Mouse (Mus musculus): ENCODE results near the gene A630001G21Rik. TPM values are rescaled to one million over a fixed set of nuclear protein-coding genes. Genes with fewer than 3 reads are reported as not detected.
A peak's percentile ranks its signal among the peaks of the same experiment; 100 is the strongest.

The A630001G21Rik gene
- polyA plus RNA-seq, 1 experiment from 2014 or later = 1.7 TPM

- 76% methylated on average over 2 of the region's 2 CpGs for WGBS
- ATAC-seq (replicated peaks; ENCODE audit: insufficient number of reproducible peaks, low FRiP score, low TSS enrichment, low read depth) (no peak), DNase-seq (ENCODE audit: low spot score) (no peak)
- H3K27ac ChIP-seq (replicated peaks; ENCODE audit: low read depth, low read length) = no peak overlapping the region
- no peaks in the 10 kb centered on the region for H3K4me1 ChIP-seq (ENCODE audit: control insufficient read depth, insufficient read depth, low read length)
- no peak overlapping the region for H3K9ac ChIP-seq (replicated peaks; ENCODE audit: low read length)
- H3K9me3 ChIP-seq (replicated peaks; ENCODE audit: control insufficient read depth, low read length) = no peaks in the 10 kb centered on the region
- H3K4me3 ChIP-seq (ENCODE audit: low read depth, low read length) = no peak overlapping the region
- H3K27me3 ChIP-seq (ENCODE audit: control insufficient read depth, insufficient read depth, low read length) = no peaks in the 10 kb centered on the region
- no peaks in the 10 kb centered on the region for H3K36me3 ChIP-seq (replicated peaks; ENCODE audit: control insufficient read depth, insufficient read depth, low read depth, low read length)
- no peak overlapping the region for H3K4me2 ChIP-seq (ENCODE audit: low read depth, low read length)
Observed at GRCm38 (mm10) chr1:85810343-85810742, 31.9 kb upstream of the A630001G21Rik start.

- 85% methylated on average over 4 of the region's 4 CpGs for WGBS
- no peaks in the 10 kb centered on the region for H3K27me3 ChIP-seq (ENCODE audit: control insufficient read depth, insufficient read depth, low read length)
Observed at GRCm38 (mm10) chr1:85809256-85809655, 30.8 kb upstream of the A630001G21Rik start.

GRCm38 (mm10) chr1:85804551-85804950, 26.1 kb upstream of the A630001G21Rik start:
- Histone ChIP-seq H3K27me3 (ENCODE audit: control insufficient read depth, insufficient read depth, low read length) (no peaks in the 10 kb centered on the region), H3K4me3 (ENCODE audit: low read depth, low read length) (no peak overlapping the region), H3K9ac (replicated peaks; ENCODE audit: low read length) (no peak overlapping the region), H3K27ac (replicated peaks; ENCODE audit: low read depth, low read length) (no peak overlapping the region), H3K9me3 (replicated peaks; ENCODE audit: control insufficient read depth, low read length) (no peaks in the 10 kb centered on the region), H3K4me1 (ENCODE audit: control insufficient read depth, insufficient read depth, low read length) (no peaks in the 10 kb centered on the region), H3K36me3 (replicated peaks; ENCODE audit: control insufficient read depth, insufficient read depth, low read depth, low read length) (no peaks in the 10 kb centered on the region), H3K4me2 (ENCODE audit: low read depth, low read length) (no peak overlapping the region)
- no peak for ATAC-seq (replicated peaks; ENCODE audit: insufficient number of reproducible peaks, low FRiP score, low TSS enrichment, low read depth)
- 93% methylated on average over 8 of the region's 8 CpGs for WGBS
- DNase-seq (ENCODE audit: low spot score) = no peak

More at GRCm38 (mm10) chr1:85809256-85809655, 30.8 kb upstream of the A630001G21Rik start:
- no peaks in the 10 kb centered on the region for H3K9me3 ChIP-seq (replicated peaks; ENCODE audit: control insufficient read depth, low read length)
- no peak overlapping the region for H3K9ac ChIP-seq (replicated peaks; ENCODE audit: low read length)
- H3K27ac ChIP-seq (replicated peaks; ENCODE audit: low read depth, low read length) = no peak overlapping the region
- ATAC-seq (replicated peaks; ENCODE audit: insufficient number of reproducible peaks, low FRiP score, low TSS enrichment, low read depth) (no peak), DNase-seq (ENCODE audit: low spot score) (no peak)
- H3K4me1 ChIP-seq (ENCODE audit: control insufficient read depth, insufficient read depth, low read length) = no peaks in the 10 kb centered on the region
- no peak overlapping the region for H3K4me3 ChIP-seq (ENCODE audit: low read depth, low read length)
- no peak overlapping the region for H3K4me2 ChIP-seq (ENCODE audit: low read depth, low read length)
- H3K36me3 ChIP-seq (replicated peaks; ENCODE audit: control insufficient read depth, insufficient read depth, low read depth, low read length) = no peaks in the 10 kb centered on the region

- no peak for ATAC-seq (replicated peaks; ENCODE audit: insufficient number of reproducible peaks, low FRiP score, low TSS enrichment, low read depth)
- no peaks in the 10 kb centered on the region for H3K9me3 ChIP-seq (replicated peaks; ENCODE audit: control insufficient read depth, low read length)
- no peak overlapping the region for H3K4me2 ChIP-seq (ENCODE audit: low read depth, low read length)
Observed at GRCm38 (mm10) chr1:85802517-85802916, 24.1 kb upstream of the A630001G21Rik start.

GRCm38 (mm10) chr1:85799776-85800175, 21.3 kb upstream of the A630001G21Rik start:
- DNase-seq (ENCODE audit: low spot score) = no peak
- no peak for ATAC-seq (replicated peaks; ENCODE audit: insufficient number of reproducible peaks, low FRiP score, low TSS enrichment, low read depth)
- Histone ChIP-seq H3K4me3 (ENCODE audit: low read depth, low read length) (no peak overlapping the region), H3K4me2 (ENCODE audit: low read depth, low read length) (no peak overlapping the region), H3K4me1 (ENCODE audit: control insufficient read depth, insufficient read depth, low read length) (no peaks in the 10 kb centered on the region), H3K36me3 (replicated peaks; ENCODE audit: control insufficient read depth, insufficient read depth, low read depth, low read length) (no peaks in the 10 kb centered on the region), H3K9ac (replicated peaks; ENCODE audit: low read length) (no peak overlapping the region), H3K27ac (replicated peaks; ENCODE audit: low read depth, low read length) (no peak overlapping the region), H3K9me3 (replicated peaks; ENCODE audit: control insufficient read depth, low read length) (no peaks in the 10 kb centered on the region), H3K27me3 (ENCODE audit: control insufficient read depth, insufficient read depth, low read length) (no peaks in the 10 kb centered on the region)
- WGBS = 62% methylated on average over 1 of the region's 1 CpGs

More at GRCm38 (mm10) chr1:85802517-85802916, 24.1 kb upstream of the A630001G21Rik start:
- no peaks in the 10 kb centered on the region for H3K36me3 ChIP-seq (replicated peaks; ENCODE audit: control insufficient read depth, insufficient read depth, low read depth, low read length)
- no peak overlapping the region for H3K27ac ChIP-seq (replicated peaks; ENCODE audit: low read depth, low read length)
- H3K4me1 ChIP-seq (ENCODE audit: control insufficient read depth, insufficient read depth, low read length) = no peaks in the 10 kb centered on the region
- DNase-seq (ENCODE audit: low spot score) = no peak
- no peaks in the 10 kb centered on the region for H3K27me3 ChIP-seq (ENCODE audit: control insufficient read depth, insufficient read depth, low read length)
- H3K9ac ChIP-seq (replicated peaks; ENCODE audit: low read length) = no peak overlapping the region
- 86% methylated on average over 1 of the region's 1 CpGs for WGBS
- H3K4me3 ChIP-seq (ENCODE audit: low read depth, low read length) = no peak overlapping the region

- H3K4me3 ChIP-seq (ENCODE audit: low read depth, low read length) = no peak overlapping the region
- WGBS = 62% methylated on average over 3 of the region's 3 CpGs
- ATAC-seq (replicated peaks; ENCODE audit: insufficient number of reproducible peaks, low FRiP score, low TSS enrichment, low read depth) (no peak), DNase-seq (ENCODE audit: low spot score) (no peak)
- H3K9me3 ChIP-seq (replicated peaks; ENCODE audit: control insufficient read depth, low read length) = no peaks in the 10 kb centered on the region
- no peaks in the 10 kb centered on the region for H3K27me3 ChIP-seq (ENCODE audit: control insufficient read depth, insufficient read depth, low read length)
- no peaks in the 10 kb centered on the region for H3K4me1 ChIP-seq (ENCODE audit: control insufficient read depth, insufficient read depth, low read length)
- H3K4me2 ChIP-seq (ENCODE audit: low read depth, low read length) = no peak overlapping the region
- no peak overlapping the region for H3K27ac ChIP-seq (replicated peaks; ENCODE audit: low read depth, low read length)
- H3K36me3 ChIP-seq (replicated peaks; ENCODE audit: control insufficient read depth, insufficient read depth, low read depth, low read length) = no peaks in the 10 kb centered on the region
- no peak overlapping the region for H3K9ac ChIP-seq (replicated peaks; ENCODE audit: low read length)
Observed at GRCm38 (mm10) chr1:85795196-85795595, 16.8 kb upstream of the A630001G21Rik start.

- WGBS = under 1% methylated on average over 38 of the region's 38 CpGs
- H3K9me3 ChIP-seq (replicated peaks; ENCODE audit: control insufficient read depth, low read length) = no peaks in the 10 kb centered on the region
- no peak for ATAC-seq (replicated peaks; ENCODE audit: insufficient number of reproducible peaks, low FRiP score, low TSS enrichment, low read depth)
- peak; percentile 56 for DNase-seq (ENCODE audit: low spot score)
- H3K4me2 ChIP-seq (ENCODE audit: low read depth, low read length) = peak overlapping the region; percentile 54
- peak overlapping the region; percentile 92 for H3K27ac ChIP-seq (replicated peaks; ENCODE audit: low read depth, low read length)
- H3K4me1 ChIP-seq (ENCODE audit: control insufficient read depth, insufficient read depth, low read length) = no peaks in the 10 kb centered on the region
- H3K36me3 ChIP-seq (replicated peaks; ENCODE audit: control insufficient read depth, insufficient read depth, low read depth, low read length) = no peaks in the 10 kb centered on the region
- H3K27me3 ChIP-seq (ENCODE audit: control insufficient read depth, insufficient read depth, low read length) = no peaks in the 10 kb centered on the region
- H3K4me3 ChIP-seq (ENCODE audit: low read depth, low read length) = peak overlapping the region; percentile 97
- H3K9ac ChIP-seq (replicated peaks; ENCODE audit: low read length) = peak overlapping the region; percentile 96
Observed at GRCm38 (mm10) chr1:85794106-85794771, 15.8 kb upstream of the A630001G21Rik start.

- Histone ChIP-seq H3K27me3 (ENCODE audit: control insufficient read depth, insufficient read depth, low read length) (no peaks in the 10 kb centered on the region), H3K9ac (replicated peaks; ENCODE audit: low read length) (peak within 1 kb of the TSS; percentile 96), H3K27ac (replicated peaks; ENCODE audit: low read depth, low read length) (peak within 1 kb of the TSS; percentile 92), H3K4me3 (ENCODE audit: low read depth, low read length) (peak within 1 kb of the TSS; percentile 97), H3K36me3 (replicated peaks; ENCODE audit: control insufficient read depth, insufficient read depth, low read depth, low read length) (no peaks in the 10 kb centered on the region), H3K9me3 (replicated peaks; ENCODE audit: control insufficient read depth, low read length) (no peaks in the 10 kb centered on the region), H3K4me2 (ENCODE audit: low read depth, low read length) (peak within 1 kb of the TSS; percentile 54), H3K4me1 (ENCODE audit: control insufficient read depth, insufficient read depth, low read length) (no peaks in the 10 kb centered on the region)
- ATAC-seq (replicated peaks; ENCODE audit: insufficient number of reproducible peaks, low FRiP score, low TSS enrichment, low read depth) (peak; percentile 91), DNase-seq (ENCODE audit: low spot score) (peak; percentile 92)
- WGBS = under 1% methylated on average over 114 of the region's 118 CpGs
Observed at GRCm38 (mm10) chr1:85793208-85794105, 15.0 kb upstream of the A630001G21Rik start, which contains the start of gene Cab39. Gene Cab39 (plus strand): TSS chr1:85793441.
